Mouse (Mus musculus) liver, adult (tissue): ENCODE measurements around the gene Grm7.

Source experiments
- GATA4 ChIP-seq: IDR thresholded peaks from 2 replicates; pipeline ENCODE4 v1.6.1; 2014; ENCODE audit warnings: mild to moderate bottlenecking, low read length; ENCODE audit not compliant: insufficient replicate concordance

Gene Grm7

DNA sequence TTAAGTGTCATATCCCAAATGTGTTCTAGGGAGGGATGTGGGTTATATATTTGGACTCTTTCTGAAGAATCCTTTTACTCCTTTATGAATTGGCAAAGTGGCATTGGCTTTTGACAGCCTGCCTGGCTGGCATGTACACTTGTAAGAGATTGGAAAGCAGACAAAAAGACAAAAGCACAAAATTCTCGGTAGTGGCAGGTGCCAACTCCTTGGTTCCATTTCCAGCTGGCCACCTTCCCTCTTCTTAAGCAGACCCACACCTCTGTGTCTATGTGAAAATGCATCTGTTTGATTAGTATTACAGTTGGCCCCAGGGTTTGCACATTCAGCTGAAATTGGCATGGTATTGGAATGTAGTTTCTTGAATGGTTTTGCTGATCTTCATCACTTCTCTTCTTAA lies 460.1 kb downstream of the Grm7 start:
- no peak for TF ChIP-seq GATA4

DNA sequence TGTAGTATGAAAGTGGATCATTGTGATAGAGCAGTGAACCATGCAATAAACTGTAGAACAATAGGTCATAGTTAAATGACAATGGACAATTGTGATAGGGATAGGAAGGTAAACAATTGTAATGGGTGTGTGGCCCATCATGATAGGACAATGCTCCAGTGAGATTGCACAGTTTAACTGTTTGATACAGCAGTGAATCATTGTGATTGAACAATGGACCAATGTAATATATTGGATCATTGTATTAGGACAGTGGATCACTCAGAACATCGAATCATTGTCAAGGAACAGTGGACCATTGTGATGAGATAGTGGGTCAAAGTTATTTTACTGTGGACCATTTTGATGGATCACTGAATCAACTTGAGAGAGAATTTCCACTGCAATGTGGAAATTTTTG lies 515.7 kb downstream of the Grm7 start:
- TF ChIP-seq GATA4, result no peak

DNA sequence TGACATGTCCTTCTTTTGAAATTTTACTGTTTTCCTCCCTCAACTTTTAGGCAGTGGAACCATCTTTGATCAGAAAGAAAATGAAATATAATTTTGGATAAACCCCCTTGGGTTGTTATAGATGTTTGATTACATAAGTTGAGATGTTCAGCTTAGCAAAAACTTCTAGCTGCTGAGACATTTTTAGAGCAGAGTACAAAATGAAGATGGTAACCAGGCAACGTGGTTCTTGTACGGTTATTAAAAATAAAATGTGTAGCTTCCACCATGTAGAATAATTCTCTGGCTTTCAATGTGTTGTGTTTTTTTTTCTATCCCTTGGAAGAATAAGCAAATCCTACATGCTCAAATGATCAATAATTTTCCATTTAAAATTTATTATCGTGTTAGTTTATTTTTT lies 550.0 kb downstream of the Grm7 start:
- no peak for TF ChIP-seq GATA4

DNA sequence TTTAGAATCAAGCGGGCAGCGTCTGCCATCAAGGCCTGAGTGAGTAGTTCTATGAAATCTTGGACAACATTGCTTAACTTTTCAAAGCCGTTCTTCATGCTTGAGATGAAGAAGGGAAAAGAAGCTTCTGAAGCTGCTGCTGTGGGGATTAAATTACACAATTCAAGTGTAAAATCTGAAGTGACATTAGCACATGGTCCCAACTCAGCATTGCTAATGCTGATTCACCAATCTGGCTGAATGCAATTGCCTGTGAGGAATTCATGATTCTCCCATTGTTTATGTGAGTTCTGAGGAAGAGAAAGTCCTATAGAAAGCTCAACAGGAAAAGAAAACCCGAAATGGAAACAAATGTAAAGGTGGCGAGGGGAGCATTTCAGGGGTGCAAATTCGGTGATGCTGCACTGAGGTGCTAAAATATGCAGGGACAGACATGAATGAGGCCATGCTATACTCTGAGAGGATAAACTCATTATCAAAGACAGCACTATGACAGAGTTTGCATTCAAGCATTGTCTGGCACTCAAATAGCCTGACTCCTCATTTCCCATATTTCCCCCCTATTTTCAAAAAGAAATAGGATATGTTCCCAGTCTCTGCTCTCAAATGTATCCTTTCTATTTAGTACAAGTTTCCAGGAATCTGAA lies 575.8 kb downstream of the Grm7 start:
- TF ChIP-seq GATA4, result no peak

DNA sequence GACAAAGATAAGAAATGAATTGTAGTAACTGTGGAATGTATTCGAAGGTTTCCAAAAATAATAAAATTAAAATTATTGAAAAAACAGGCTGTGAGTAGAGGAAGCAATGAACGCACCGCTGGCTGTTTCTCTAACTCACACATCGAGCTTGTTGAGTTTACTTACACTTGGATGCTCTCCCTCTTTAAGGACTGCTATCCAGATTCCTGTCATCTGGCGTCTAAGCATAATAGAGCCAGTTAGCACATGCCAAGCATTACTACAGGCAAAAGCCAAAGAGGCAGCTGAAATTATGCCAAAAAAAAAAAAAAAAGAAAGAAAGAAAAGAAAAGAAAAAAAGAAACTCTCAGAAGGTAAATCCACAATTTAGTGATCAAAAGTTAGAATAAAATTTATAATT lies 609.8 kb downstream of the Grm7 start:
- no peak for TF ChIP-seq GATA4

DNA sequence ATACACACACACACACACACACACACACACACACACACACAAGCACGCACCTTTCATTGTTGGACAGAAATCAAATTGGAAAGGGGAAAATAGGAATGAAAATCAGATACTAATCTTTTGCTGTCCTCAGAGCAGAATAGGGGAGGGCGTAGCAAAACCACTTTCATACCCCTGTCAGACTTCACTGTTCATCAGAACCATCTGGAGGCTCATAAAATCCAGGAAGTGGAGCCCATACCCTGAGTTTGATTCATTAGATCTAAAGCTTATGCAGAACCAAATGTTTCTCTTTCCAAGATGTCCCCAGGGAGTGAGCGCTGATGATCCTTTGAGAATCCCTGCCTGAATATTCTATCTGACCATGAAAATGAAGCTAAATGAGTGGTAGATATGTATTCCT lies 611.6 kb downstream of the Grm7 start:
- TF ChIP-seq GATA4, result no peak

DNA sequence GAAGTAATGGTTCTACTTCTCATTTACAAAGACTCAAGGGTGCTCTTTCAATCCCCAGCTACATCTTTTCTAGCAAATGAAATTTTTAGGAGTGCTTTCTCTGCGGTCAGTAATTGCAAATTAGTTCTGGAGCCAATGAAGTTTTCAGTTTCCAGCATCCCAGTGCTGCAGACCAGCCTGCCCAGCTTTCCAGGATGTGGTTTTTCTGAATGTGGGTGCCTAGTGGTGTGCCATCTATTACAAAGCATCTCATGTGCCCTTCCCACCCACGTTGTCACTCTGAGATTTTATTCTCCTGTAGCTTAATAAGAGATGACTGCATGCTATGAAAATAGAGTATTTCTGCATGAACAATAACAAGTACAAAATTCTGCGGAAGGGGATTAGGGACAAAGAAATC lies 612.9 kb downstream of the Grm7 start:
- no peak for TF ChIP-seq GATA4

DNA sequence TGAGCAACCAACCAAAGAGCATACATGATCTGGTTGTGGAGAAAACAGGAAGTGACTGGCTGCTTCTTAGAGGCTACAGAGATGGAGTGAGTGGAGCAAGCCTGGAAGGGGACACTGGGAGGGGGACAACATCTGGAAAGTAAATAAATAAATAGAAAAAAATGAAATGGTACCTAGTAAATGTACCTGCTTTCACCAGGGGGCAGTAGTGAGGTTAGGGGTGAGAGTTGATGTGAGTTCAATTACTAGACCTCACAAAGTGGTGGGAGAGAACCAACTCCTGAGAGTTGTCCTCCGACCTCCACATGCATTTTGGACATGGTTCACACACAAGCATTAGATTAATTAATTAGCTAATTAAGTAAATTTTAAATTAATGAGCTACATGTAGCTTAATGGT lies 615.8 kb downstream of the Grm7 start:
- TF ChIP-seq GATA4, result no peak

DNA sequence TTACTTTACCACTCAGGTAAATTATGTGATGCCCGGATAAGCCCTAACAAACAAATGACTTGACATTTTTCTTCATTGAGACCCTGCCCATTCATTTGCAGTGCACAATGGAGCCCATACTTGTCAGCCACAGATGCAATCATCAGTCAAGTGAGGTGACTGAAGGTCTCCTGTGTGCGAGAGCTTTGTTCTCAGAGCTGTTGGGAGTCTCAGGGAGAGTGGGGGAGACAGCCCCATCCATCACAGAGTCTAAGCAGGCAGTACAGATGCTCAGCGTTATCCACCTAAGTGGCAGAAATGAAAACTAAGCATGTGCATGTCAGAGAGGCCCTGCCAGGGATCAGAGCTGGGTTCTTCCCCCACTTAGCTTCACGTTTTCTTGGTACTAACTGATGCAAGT lies 631.3 kb downstream of the Grm7 start:
- TF ChIP-seq GATA4, result no peak

DNA sequence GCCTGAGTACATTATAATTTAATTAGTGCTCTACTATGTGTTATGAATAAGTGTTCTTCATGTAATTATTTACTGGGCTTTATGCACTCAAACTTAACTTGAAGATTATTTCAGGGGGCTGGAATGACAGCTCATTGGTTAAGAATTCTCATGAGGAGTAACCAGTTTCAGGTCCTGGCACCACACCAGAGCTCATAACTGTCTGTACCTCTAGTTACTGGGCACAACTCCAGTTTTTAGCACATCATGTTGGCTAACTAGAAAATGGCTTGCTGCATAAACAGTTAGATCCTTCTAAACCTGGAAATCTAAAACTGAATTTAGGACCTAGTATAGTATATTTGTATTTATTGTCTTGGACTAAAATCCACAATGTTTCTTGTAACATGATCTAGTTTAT lies 633.1 kb downstream of the Grm7 start:
- no peak for TF ChIP-seq GATA4

DNA sequence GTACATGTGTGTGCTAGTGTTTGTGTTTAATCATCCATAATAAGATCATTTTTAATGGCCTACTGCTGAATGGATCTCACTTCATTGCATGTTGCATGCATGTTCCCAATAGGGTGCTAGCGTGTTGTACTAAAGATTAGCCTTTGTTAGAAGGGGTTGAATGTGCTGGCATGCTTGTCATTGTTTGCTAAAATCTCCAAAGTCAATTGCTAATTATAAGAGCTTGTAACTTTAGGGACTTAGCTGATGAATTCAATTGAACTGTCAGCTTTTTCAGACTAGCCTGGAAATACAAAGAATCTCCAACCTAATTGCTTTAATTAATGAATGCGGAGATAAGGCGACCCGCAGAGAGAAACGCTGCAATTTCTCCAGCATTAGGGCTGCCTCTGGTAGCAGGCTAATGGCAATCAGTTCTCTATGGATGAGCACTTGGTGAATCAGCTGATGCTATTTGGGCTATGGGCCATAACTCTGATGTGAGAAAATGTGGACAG lies 648.2 kb downstream of the Grm7 start:
- TF ChIP-seq GATA4, result no peak

DNA sequence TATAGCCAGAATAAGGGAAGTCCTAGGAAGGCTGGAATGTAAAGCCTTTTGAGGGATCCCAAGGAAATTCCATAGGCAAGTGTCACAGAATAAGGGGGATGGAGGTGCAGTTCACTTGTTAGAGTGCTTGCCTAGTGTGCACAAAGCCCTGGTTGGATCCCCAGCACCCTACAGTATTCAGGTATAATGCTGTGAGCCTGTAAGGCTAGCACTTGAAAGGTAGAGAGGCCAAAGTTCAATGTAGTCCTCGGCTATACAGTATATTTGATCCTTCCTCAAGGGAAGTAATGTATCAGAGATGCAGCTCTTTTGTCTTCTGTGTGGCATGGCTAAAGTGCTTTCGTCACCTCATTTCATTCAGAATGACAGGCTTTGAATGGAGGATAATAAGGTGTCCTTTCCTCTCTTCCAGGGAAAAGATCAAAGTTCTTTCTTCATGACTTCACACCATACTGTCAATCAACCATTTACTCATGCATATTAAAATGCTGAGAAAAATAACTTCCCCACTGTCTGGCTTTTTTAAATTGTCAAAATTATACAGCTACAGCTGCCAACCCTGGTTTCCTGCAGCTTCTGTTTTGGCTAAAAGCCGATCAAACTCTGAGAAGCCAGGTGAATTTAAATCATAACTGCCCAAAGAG lies 658.7 kb downstream of the Grm7 start:
- no peak for TF ChIP-seq GATA4

DNA sequence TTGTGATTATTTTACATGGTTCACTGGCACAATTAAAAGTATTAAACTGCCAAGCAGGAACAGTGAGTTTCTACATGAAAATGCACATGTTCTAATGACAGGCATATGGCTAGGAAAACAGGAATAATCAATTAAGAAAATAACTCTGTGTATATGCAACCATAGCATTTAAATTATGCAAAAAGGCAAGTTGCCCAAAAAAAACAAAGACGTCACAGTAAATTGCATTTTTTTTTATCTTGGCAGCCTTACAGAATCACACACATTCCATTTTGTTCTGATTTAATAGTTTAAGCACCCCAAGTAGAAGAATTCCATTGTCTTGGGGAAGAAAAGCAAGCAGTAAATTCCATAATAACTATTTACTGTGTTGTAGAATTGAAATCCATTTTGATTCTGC lies 716.3 kb downstream of the Grm7 start:
- TF ChIP-seq GATA4, result no peak

DNA sequence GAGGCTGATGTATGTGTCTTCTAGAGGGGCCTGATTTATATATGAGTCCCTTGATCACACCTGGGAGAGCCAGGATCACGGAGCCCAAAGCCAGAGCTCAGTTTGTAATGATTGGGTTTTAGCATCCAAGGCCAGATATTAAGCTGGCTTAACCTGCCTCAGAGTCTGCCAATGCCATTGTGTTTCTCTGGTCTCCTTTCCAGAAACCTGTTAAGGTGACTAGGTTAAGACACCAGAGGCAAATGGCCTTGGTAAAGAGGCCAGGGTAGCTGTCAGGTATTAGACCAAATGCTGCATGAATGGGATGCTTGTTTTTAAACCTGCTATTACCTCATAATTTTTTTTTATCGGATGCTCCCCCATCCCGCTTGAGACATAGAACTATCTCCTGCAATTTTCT lies 722.7 kb downstream of the Grm7 start:
- TF ChIP-seq GATA4, result no peak

DNA sequence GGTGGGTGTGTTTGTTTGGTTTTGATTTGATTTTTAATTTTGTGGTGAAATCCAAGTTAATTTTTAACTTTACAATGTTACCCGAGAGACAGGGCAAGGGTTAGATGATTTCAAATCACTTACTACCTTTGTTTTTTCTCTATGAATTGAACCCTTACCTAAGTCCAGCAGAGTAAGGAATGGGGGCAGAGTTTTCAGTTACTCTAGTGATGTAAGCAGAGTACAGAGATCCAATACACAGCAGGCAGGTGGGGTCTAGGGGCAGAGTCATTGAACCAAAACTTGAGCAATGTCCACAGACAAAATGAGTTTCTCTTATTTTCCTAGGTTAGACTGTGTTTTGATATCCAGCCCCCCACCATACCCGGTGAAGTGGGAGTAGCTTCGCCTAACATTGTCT lies 723.2 kb downstream of the Grm7 start:
- TF ChIP-seq GATA4, result no peak

DNA sequence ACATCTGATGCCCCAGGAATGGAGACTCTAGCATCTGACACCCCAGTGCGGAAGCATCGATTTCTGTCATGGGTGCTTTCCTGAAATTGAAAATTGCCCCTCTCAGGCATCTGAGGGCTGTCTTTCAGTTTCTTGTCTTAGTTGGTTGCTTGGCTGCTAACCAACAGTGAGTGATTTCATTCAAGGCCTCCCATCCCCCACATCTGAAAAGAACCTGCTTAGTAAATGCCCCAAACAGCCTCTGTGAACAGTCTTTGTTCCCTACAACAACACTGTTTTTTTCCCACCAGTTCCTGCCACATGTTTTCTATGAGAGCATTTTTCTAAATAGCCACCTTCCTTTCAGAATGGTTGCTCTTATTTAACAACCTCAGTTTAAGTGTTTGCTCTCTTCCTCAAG lies 723.6 kb downstream of the Grm7 start:
- no peak for TF ChIP-seq GATA4
